Mouse (Mus musculus) ES-Bruce4 (cell line): ENCODE measurements around the gene Paxbp1. TPM values are rescaled to one million over a fixed set of nuclear protein-coding genes. Genes with fewer than 3 reads are reported as not detected.

Experiments used
- H3K27ac ChIP-seq: 2 replicates; pipeline ENCODE4 v1.5.1; 2012; ENCODE audit warnings: low read length, inconsistent platforms; ENCODE audit not compliant: insufficient read depth
- H3K27me3 ChIP-seq: 2 replicates; pipeline ENCODE4 v1.6.1; 2012; ENCODE audit warnings: mild to moderate bottlenecking, low read length, inconsistent platforms; ENCODE audit not compliant: control insufficient read depth, poor library complexity, insufficient read depth, severe bottlenecking
- H3K36me3 ChIP-seq: 2 replicates; pipeline ENCODE4 v1.6.1; 2012; ENCODE audit warnings: inconsistent platforms, mild to moderate bottlenecking, low read length, moderate library complexity; ENCODE audit not compliant: control insufficient read depth, poor library complexity, insufficient read depth, severe bottlenecking
- H3K4me1 ChIP-seq: one replicate; pipeline ENCODE4 v1.8.1; 2011; ENCODE audit warnings: low read length; ENCODE audit not compliant: control insufficient read depth, insufficient read depth
- H3K4me3 ChIP-seq: 2 replicates; pipeline ENCODE4 v1.5.1; 2011; ENCODE audit warnings: low read depth, mild to moderate bottlenecking, low read length
- H3K9ac ChIP-seq: 2 replicates; pipeline ENCODE4 v1.6.1; 2012; ENCODE audit warnings: low read depth, mild to moderate bottlenecking, inconsistent platforms; ENCODE audit not compliant: poor library complexity, severe bottlenecking
- H3K9me3 ChIP-seq: replicated peaks from 2 replicates; pipeline ENCODE4 v1.6.1; 2012; ENCODE audit warnings: mild to moderate bottlenecking, low read length, inconsistent platforms; ENCODE audit not compliant: control insufficient read depth, poor library complexity, insufficient read depth, severe bottlenecking
- CTCF ChIP-seq: IDR thresholded peaks from one replicate; pipeline ENCODE4 v1.8.1; 2011; ENCODE audit warnings: low read depth, low read length
- EP300 ChIP-seq: IDR thresholded peaks from 2 replicates; pipeline ENCODE4 v1.6.1; 2011; ENCODE audit warnings: low read depth, low read length; ENCODE audit not compliant: insufficient read depth
- POLR2A ChIP-seq: IDR thresholded peaks from one replicate; pipeline ENCODE4 v1.8.1; 2011; ENCODE audit warnings: low read length; ENCODE audit not compliant: insufficient read depth
- polyA plus RNA-seq: library from polyadenylated mRNA; stranded (reverse); fragments of >200 nt; gene quantifications from 2 replicates; pipeline ENCODE4 v1.2.4, GENCODE M21; 2011; ENCODE audit warnings: low read depth; ENCODE audit not compliant: missing spikeins, insufficient read depth, insufficient read length

Paxbp1 gene
- polyA plus RNA-seq, 1 experiment: 108 TPM

DNA sequence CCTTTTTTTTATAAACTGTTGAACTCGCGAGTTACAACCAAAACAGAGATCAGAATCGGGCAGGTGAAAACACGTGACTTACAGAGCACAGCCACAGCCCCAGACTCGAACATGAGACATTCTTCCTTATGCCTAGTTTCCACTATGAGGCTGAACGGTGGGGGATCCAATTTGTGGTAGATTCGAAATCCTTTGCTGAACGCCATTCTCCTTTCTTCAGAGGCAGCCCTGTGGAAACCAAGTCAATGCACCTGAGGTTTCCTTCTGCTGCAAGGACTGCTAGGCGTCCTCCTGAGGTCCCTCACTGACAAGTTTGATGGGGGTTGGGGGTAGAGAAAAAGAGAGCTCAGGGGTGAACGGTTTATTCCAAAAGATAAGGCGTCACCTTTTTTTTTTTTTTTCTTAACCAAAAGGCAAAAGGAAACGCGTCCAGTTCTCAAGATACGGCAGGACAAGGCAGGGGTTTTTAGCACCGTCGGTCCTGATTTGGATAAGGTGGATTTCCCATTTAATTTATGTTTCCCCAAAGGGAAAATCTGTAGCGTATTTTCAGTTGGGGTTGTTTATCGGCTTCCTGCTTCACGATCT is 34.3 kb downstream of the Paxbp1 start:
- TF ChIP-seq CTCF: no peak
- TF ChIP-seq POLR2A: no peak
- no peak for TF ChIP-seq EP300
- peak overlapping the region; percentile 82 for H3K9ac ChIP-seq
- peaks cover 5% of the 10 kb centered on the region for H3K36me3 ChIP-seq
- H3K9me3 ChIP-seq: no peaks in the 10 kb centered on the region
- peak overlapping the region; percentile 93 for H3K4me3 ChIP-seq
- H3K4me1 ChIP-seq: no peaks in the 10 kb centered on the region
- H3K27me3 ChIP-seq: no peaks in the 10 kb centered on the region
- H3K27ac ChIP-seq: no peak overlapping the region

DNA sequence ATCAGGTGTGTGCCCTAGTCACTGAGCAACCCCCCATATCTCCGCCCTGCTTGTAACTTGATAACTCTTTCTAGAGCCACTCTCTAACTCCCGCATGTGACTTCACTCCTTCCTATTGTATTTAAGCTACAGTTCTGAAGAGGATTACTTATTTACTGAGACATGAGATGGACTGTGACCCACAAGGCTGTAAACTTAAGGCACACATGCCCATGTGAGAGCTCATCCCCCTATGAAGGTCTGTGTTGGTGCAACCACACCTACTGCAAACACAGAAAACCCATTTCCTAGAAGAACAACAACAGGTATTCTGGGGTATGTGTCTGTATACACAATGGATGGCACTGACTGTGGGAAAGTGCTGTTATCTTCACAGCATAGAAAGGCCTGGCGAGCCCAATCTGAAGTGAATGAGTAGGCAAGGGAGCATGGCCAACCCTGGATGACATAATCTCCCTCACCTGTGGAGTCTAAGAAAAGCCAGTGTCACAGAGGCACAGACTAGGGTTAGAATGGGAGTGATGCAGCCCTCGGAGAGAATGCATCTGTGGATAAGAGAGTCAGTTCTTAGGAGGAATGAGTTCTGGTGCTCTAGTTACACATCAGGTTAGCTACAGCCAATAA is 39.3 kb downstream of the Paxbp1 start:
- Histone ChIP-seq H3K27me3 (no peaks in the 10 kb centered on the region), H3K9me3 (no peaks in the 10 kb centered on the region), H3K4me1 (no peaks in the 10 kb centered on the region), H3K9ac (no peak overlapping the region), H3K4me3 (no peak overlapping the region), H3K27ac (no peak overlapping the region), H3K36me3 (no peaks in the 10 kb centered on the region)
- TF ChIP-seq EP300: no peak
- no peak for TF ChIP-seq POLR2A
- no peak for TF ChIP-seq CTCF

DNA sequence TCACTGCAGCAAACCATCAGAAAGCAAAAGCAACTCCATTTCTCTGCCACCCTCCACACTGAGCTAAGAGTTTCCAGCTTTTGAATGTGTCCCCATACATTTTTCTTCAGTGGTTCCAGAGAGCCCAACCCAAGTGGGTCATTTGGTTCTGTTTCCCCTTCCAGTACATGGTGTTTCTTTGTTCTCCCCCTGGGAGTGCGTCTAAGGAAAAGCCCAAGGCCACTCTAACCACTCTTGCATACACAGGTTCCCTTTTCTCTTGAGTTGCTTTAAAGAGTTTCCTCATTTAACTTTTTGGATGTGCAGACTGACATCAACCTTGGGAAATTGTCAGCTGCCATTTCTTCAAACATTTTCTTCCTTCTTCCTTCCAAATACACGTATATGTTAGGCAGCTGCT is 43.2 kb downstream of the Paxbp1 start:
- Histone ChIP-seq H3K9me3 (no peaks in the 10 kb centered on the region), H3K27me3 (no peaks in the 10 kb centered on the region), H3K4me1 (no peaks in the 10 kb centered on the region), H3K36me3 (no peaks in the 10 kb centered on the region), H3K27ac (no peak overlapping the region), H3K9ac (no peak overlapping the region), H3K4me3 (no peak overlapping the region)
- TF ChIP-seq CTCF: no peak
- no peak for TF ChIP-seq EP300
- TF ChIP-seq POLR2A: no peak

DNA sequence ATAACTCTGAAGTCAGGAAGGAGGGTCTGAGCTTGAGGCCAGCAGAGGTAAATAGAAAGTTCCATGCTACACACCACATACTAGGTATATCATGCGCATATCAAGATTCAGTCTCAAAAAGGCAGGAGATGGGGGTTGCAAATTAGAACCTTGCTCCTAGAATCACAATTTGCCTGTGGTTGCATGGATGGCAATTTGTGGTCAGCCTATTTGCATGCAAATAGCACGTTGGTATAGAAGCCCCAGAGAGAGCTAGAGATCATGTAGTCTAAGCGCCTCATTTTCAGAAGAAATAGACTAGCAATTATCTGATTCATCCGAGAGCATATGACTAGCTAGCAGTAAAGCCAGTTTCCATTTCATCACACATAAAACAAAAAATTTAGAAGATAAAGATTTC is 44.5 kb downstream of the Paxbp1 start:
- no peak overlapping the region for H3K27ac ChIP-seq
- no peaks in the 10 kb centered on the region for H3K27me3 ChIP-seq
- H3K36me3 ChIP-seq: no peaks in the 10 kb centered on the region
- no peaks in the 10 kb centered on the region for H3K4me1 ChIP-seq
- no peak overlapping the region for H3K4me3 ChIP-seq
- H3K9ac ChIP-seq: no peak overlapping the region
- TF ChIP-seq EP300 (no peak), POLR2A (no peak), CTCF (no peak)
- no peaks in the 10 kb centered on the region for H3K9me3 ChIP-seq

DNA sequence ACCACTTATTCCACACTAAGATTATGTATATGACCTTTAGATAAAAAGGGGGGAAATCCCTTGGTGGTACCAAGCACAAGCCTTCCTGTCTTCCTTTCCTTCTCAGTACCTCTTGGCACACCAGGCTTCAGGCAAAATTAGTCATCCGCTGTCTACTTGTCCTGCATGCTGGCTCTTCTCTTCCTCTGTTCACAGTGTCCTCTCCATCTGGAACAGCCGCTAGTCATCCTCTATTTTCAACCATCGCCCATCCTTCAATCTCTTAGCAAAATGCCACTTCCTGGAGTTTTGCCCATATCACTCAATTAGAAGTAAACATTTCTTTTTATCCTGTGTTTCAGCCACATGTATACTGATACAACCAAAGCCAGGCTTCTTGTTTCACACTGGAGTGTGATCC is 46.5 kb downstream of the Paxbp1 start:
- Histone ChIP-seq H3K9ac (no peak overlapping the region), H3K27ac (no peak overlapping the region), H3K27me3 (no peaks in the 10 kb centered on the region), H3K4me3 (no peak overlapping the region), H3K9me3 (no peaks in the 10 kb centered on the region), H3K36me3 (no peaks in the 10 kb centered on the region), H3K4me1 (no peaks in the 10 kb centered on the region)
- no peak for TF ChIP-seq POLR2A
- no peak for TF ChIP-seq CTCF
- TF ChIP-seq EP300: no peak

DNA sequence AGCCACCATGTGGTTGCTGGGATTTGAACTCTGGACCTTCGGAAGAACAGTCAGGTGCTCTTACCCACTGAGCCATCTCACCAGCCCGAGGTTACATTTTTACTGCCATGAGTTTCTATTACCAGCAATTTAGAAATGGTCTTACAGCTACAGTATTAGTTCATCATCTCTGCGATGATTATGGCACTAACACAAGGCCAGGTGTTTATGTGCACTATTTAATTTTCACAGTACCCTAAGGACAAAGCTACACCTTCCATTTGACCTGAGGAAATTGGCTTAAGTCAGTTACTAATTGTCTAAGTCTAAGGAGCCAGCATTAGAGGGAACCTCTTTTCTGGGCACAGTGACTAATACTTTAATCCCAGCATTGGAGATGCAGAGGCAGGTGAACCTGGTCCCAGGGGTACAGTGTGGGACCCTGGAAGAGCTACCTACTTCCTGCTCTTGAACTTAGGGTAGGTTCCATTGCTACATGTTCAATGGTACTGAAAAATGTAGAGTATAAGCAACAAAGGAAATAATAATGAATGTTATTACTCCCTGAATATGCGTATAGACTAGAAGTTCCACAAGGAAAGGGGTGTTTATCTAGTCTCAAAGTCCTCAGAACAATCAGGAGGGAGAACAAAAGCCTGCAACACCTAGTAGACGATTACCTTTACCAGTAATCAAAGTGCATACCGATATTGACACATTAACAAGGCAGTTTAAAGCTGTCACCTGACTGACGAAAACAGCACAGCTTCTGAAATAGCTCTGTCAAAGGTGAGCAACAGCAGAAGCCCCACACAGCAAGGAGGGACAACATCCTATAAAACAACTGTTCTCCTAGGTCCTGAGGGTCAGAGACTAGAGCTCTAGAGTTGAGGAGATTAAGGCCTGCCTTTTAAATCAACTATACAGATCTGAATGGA is 47.8 kb downstream of the Paxbp1 start:
- TF ChIP-seq POLR2A (no peak), EP300 (no peak), CTCF (no peak)
- H3K4me3 ChIP-seq: no peak overlapping the region
- H3K27ac ChIP-seq: no peak overlapping the region
- no peaks in the 10 kb centered on the region for H3K9me3 ChIP-seq
- H3K36me3 ChIP-seq: no peaks in the 10 kb centered on the region
- no peaks in the 10 kb centered on the region for H3K27me3 ChIP-seq
- no peak overlapping the region for H3K9ac ChIP-seq
- H3K4me1 ChIP-seq: no peaks in the 10 kb centered on the region
